Mouse (Mus musculus): ENCODE measurements around the gene Furin. TPM values are rescaled to one million over a fixed set of nuclear protein-coding genes. Genes with fewer than 3 reads are reported as not detected.

Furin gene
- 31.1 to 46.2 TPM (median 34.3 TPM) in 3 replicates for total RNA-seq (2017)

GRCm38 (mm10) chr7:80405188-80405695 is at the start of gene Furin:
Furin (minus strand) TSS chr7:80405436.
- no peak for ATAC-seq (replicated peaks; ENCODE audit: insufficient number of reproducible peaks, low FRiP score, low TSS enrichment, poor library complexity, severe bottlenecking)

GRCm38 (mm10) chr7:80454786-80455185 is 49.5 kb upstream of the Furin start:
- ATAC-seq (replicated peaks; ENCODE audit: insufficient number of reproducible peaks, low FRiP score, low TSS enrichment, poor library complexity, severe bottlenecking): no peak

GRCm38 (mm10) chr7:80453997-80454396 is 48.8 kb upstream of the Furin start:
- no peak for ATAC-seq (replicated peaks; ENCODE audit: insufficient number of reproducible peaks, low FRiP score, low TSS enrichment, poor library complexity, severe bottlenecking)

- ATAC-seq (replicated peaks; ENCODE audit: insufficient number of reproducible peaks, low FRiP score, low TSS enrichment, poor library complexity, severe bottlenecking): no peak
These were observed 47.9 kb upstream of the Furin start for GRCm38 (mm10) chr7:80453121-80453520.

- ATAC-seq (replicated peaks; ENCODE audit: insufficient number of reproducible peaks, low FRiP score, low TSS enrichment, poor library complexity, severe bottlenecking): no peak
These were observed 47.0 kb upstream of the Furin start for GRCm38 (mm10) chr7:80452241-80452640.

- no peak for ATAC-seq (replicated peaks; ENCODE audit: insufficient number of reproducible peaks, low FRiP score, low TSS enrichment, poor library complexity, severe bottlenecking)
These were observed 46.5 kb upstream of the Furin start for GRCm38 (mm10) chr7:80451550-80452232.

GRCm38 (mm10) chr7:80450354-80450753 is 45.1 kb upstream of the Furin start:
- ATAC-seq (replicated peaks; ENCODE audit: insufficient number of reproducible peaks, low FRiP score, low TSS enrichment, poor library complexity, severe bottlenecking): no peak

GRCm38 (mm10) chr7:80449620-80450091 is 44.4 kb upstream of the Furin start:
- no peak for ATAC-seq (replicated peaks; ENCODE audit: insufficient number of reproducible peaks, low FRiP score, low TSS enrichment, poor library complexity, severe bottlenecking)

- ATAC-seq (replicated peaks; ENCODE audit: insufficient number of reproducible peaks, low FRiP score, low TSS enrichment, poor library complexity, severe bottlenecking): no peak
These were observed 42.1 kb upstream of the Furin start for GRCm38 (mm10) chr7:80447336-80447735.

- ATAC-seq (replicated peaks; ENCODE audit: insufficient number of reproducible peaks, low FRiP score, low TSS enrichment, poor library complexity, severe bottlenecking): no peak
These were observed 41.1 kb upstream of the Furin start for GRCm38 (mm10) chr7:80446221-80446878.

- ATAC-seq (replicated peaks; ENCODE audit: insufficient number of reproducible peaks, low FRiP score, low TSS enrichment, poor library complexity, severe bottlenecking): no peak
These were observed 40.3 kb upstream of the Furin start for GRCm38 (mm10) chr7:80445492-80445891.

- ATAC-seq (replicated peaks; ENCODE audit: insufficient number of reproducible peaks, low FRiP score, low TSS enrichment, poor library complexity, severe bottlenecking): 0 out of 2 replicates have a peak, but pooled peaks have one; percentile 13
These were observed 39.4 kb upstream of the Furin start for GRCm38 (mm10) chr7:80444401-80445249.

GRCm38 (mm10) chr7:80443124-80443523 is 37.9 kb upstream of the Furin start:
- no peak for ATAC-seq (replicated peaks; ENCODE audit: insufficient number of reproducible peaks, low FRiP score, low TSS enrichment, poor library complexity, severe bottlenecking)

GRCm38 (mm10) chr7:80441986-80442904 is 37.0 kb upstream of the Furin start:
- no peak for ATAC-seq (replicated peaks; ENCODE audit: insufficient number of reproducible peaks, low FRiP score, low TSS enrichment, poor library complexity, severe bottlenecking)

GRCm38 (mm10) chr7:80440685-80441084 is 35.4 kb upstream of the Furin start:
- 0 out of 2 replicates have a peak, but pooled peaks have one; percentile 24 for ATAC-seq (replicated peaks; ENCODE audit: insufficient number of reproducible peaks, low FRiP score, low TSS enrichment, poor library complexity, severe bottlenecking)

GRCm38 (mm10) chr7:80439789-80440488 is 34.7 kb upstream of the Furin start:
- ATAC-seq (replicated peaks; ENCODE audit: insufficient number of reproducible peaks, low FRiP score, low TSS enrichment, poor library complexity, severe bottlenecking): peak; percentile 59

- no peak for ATAC-seq (replicated peaks; ENCODE audit: insufficient number of reproducible peaks, low FRiP score, low TSS enrichment, poor library complexity, severe bottlenecking)
These were observed 34.0 kb upstream of the Furin start for GRCm38 (mm10) chr7:80439032-80439760.
